Mouse (Mus musculus) erythroid progenitor cell, adult 5-6 weeks (primary cell): Measurements from ENCODE around the gene Kif6. TPM values are rescaled to one million over a fixed set of nuclear protein-coding genes. Genes with fewer than 3 reads are reported as not detected.

Experiments
- ATAC-seq: replicated peaks from 2 replicates; pipeline ENCODE4 v1.8.0; 2016; ENCODE audit warnings: moderate number of reproducible peaks, mild to moderate bottlenecking, moderate TSS enrichment, inconsistent platforms; ENCODE audit not compliant: poor library complexity, low FRiP score, severe bottlenecking
- total RNA-seq, 2 experiments: library from RNA; stranded (forward) in 1 of 2; stranded (reverse) in 1 of 2; fragments of 150-400 nt in 1 of 2; fragments of 186-747, 209-891 nt in 1 of 2; gene quantifications; 2 replicates each; pipeline versions ENCODE4 v1.2.3 to v1.2.4; 2015 to 2017; ENCODE audit warnings: low replicate concordance in 2 of 2

Gene Kif6
- total RNA-seq, 2 experiments from 2014 or later = not detected

GRCm38 (mm10) chr17:49951856-49952607 is 337.1 kb downstream of the Kif6 start:
- ATAC-seq = no peak

- no peak for ATAC-seq
Observed at GRCm38 (mm10) chr17:49959021-49959420, 344.1 kb downstream of the Kif6 start.

Other genes with a start within 250 kb of the Kif6 start
- 131 and 136 TPM in 2 replicates for gene Mocs1, start 186.8 kb upstream of the Kif6 start, total RNA-seq (2015; ENCODE audit: low replicate concordance)
- 39.0 and 42.9 TPM in 2 replicates for gene Mocs1, start 186.8 kb upstream of the Kif6 start, total RNA-seq (2017; ENCODE audit: low replicate concordance)
- not detected in 2 replicates for gene Daam2, start 50.8 kb upstream of the Kif6 start, total RNA-seq (2015; ENCODE audit: low replicate concordance)
- 0.08 and 0.26 TPM in 2 replicates for gene Daam2, start 50.8 kb upstream of the Kif6 start, total RNA-seq (2017; ENCODE audit: low replicate concordance)